Mouse (Mus musculus) kidney, adult 8-10 months (tissue): ENCODE data around the gene Il9r.

Experiments
- DNase-seq, 2 experiments: peaks; one replicate each; pipeline ENCODE4 v3.0.0; 2022

Gene Il9r

DNA sequence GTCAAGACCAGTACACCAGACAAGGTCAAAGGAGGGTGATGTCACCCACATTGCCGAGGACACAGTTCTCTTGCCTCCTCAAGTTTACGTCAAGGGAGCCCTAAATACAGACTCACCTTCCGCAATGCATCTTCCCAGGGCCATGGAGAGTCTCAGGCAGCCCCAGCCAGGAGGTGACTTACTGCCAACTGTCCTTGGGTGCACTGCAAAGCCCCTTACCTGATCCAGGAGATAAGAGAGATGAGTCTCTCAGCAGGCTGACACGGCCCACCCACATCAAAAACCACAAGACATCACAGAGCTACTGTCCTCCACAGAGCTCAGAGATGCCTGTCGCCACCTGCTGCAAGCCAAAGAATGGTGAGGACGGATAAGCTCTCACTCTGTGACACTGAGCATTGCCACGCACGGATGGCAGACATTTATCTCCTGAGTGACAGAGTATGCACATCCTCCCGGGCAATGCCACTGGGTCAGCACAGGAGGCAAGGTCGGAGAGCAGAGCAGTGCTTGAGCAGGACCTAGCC is at the start of gene Il9r:
Gene Il9r, minus strand, starts transcription at position 205 of the 527 bp plus-strand sequence.
- no peak for DNase-seq

DNA sequence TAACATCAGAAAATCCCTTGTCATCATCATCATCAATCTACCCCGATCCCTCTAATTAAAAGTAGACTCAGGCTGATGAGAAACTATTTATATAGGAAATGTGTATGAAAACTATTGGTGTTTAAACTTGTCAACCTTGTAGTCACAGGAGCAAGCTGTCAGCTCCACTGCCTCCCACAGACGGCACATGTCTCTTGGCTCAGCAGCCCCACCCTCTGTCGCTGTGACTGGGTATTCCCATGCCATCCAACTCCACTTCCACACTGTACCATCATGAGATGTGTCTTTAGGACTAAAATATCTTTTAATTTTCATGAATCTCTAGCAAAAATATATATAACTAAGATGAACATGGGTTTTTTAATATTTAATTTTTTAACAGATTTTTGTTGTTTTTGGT is 48.3 kb upstream of the Il9r start:
- DNase-seq, result no peak

DNA sequence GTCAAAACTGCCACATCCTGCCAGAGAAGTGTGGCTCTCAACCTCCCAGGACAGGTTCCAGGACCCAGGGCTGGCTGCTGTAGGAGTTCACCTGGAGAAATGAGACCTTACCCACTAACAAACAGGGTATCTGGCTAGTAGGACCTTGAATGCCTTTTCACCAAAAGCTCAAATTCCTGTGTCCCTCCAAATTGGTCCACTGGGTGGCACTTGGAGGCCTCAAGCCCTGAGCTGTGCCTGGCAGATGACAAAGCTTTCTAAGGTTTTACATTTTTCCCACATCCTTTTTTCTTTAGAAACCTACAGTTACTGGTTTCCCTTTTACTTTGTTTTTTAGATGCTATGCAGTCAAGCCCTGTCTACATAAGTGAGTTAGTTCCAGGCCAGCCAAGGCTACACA is 47.0 kb upstream of the Il9r start:
- no peak for DNase-seq

DNA sequence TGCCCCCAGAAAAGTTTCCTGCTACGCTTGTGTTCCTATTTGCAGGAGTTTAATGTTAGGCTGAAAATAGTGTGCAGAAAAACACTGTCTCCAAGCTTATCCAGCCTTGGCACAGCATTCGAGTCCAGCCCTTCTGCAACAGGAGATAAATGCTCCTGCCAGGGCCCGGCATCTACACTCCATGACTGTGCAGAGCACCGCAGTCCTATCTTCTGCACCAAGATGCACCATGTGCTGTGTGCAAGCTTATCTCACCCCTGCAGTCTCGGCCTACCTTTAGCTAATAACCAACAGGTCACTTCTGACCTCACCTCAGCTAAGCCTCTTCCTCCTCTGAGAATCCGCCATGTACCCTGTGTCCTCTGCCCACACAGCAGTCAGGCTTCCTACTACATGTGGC is 45.5 kb upstream of the Il9r start:
- no peak for DNase-seq

DNA sequence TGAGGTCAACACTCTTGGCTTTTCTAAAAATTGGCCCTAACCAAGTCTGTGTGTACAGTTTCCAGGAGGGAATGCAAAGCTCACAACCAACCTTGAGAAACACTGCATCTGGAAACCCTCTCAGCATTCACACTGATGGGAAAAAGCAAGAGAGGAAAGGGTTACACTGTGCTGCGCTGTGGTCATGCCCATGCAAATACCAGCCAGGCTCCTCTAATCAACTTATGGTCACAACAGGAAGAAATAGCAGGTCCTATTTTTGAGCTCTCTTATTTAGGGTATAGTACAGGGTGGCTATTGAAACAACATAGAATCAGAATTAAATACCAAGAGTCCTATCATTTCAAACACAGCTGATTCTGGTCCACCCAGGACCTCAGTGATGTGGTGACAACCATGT is 44.5 kb upstream of the Il9r start:
- no peak for DNase-seq

DNA sequence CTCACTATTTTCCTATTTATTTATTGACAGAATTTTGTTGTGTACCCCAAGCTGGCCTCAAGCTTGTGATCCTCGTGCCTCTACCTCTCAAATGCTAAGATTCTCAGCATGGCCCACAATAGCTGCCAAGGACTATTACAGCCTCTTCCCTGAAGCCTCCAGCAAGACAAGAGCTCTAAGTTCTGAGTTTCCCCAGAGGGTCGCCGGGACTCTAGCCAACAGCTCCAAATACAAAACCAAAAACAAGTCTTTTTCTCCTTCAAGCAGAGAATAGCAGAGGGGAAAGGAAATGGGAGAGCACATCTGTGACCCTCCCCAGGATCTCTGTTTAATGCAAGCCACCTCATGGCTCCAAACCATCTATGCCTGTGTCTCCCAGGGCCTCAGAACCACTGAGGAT is 44.0 kb upstream of the Il9r start:
- no peak for DNase-seq

DNA sequence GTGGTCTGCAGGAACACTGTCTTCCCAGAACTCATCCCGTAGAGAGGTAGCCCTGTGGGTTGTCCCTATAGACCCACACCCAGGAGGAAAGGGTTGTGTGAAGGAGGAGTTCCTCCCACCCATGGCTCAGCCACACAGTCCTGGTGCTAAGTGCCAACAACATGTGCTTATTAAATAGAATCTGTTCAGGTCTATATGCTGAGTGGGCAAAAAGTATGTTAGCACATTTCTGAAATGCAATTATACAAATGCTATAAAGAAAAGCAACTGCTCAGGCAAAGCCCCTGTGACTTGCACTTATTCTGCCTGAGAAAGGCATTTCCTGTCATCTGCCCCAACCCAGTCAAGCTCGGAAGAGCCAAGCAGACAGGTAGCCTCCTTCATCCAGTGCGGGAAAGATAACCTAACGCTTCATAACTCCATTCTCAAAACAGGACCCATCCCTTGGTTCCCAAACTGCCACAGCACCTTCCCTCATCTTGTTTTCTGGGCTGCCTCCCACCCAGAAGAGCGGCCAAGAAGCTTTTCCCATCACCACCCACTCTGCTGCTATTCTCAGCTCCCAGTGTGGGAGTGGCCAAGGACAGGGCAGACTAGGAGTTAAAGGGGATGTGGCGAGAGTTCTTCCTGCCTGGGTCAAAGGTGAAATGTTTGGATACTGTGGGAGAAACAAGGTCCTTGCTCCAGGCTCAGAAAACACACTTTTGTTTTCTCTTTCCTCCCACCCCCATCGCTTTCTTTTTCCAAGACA is 43.3 kb upstream of the Il9r start:
- DNase-seq, result no peak

DNA sequence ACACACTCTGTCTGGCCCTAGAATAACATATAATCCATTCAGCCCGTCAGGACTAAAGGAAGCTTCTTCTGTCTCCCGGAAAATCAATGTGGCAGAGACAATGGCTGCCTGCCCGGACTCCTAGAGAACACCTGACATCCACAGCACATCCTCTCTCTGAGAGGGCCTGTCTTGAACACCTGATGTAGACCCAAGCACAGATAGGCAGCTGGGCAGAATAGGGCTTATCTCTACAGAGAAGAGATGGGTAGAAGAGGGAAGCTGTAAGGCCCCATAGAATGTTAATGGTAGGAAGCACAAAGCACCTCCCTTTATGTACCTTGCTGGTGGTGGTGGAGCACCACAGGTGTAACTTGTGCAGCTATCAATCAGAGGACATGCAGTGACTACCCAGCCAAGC is 42.1 kb upstream of the Il9r start:
- DNase-seq, result no peak

DNA sequence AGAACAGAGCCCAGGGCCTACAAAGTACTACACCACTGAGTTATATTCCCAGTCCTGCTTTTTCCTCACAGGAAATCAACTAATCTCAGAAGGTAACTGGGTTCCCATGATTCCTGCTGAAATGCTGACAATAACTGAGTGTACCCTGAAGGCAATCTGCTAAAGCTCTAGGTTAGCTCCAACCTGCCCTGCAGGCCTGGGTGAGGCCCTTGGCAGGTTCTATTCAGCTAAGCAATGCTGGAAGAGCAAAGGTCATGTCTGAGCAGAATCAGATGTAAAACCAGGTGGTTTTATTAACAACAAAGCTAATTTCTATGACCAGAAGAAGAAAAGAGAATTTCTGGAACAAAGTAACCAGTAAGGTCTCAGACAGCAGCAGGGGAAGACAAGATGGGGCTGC is 41.3 kb upstream of the Il9r start:
- DNase-seq, result no peak

DNA sequence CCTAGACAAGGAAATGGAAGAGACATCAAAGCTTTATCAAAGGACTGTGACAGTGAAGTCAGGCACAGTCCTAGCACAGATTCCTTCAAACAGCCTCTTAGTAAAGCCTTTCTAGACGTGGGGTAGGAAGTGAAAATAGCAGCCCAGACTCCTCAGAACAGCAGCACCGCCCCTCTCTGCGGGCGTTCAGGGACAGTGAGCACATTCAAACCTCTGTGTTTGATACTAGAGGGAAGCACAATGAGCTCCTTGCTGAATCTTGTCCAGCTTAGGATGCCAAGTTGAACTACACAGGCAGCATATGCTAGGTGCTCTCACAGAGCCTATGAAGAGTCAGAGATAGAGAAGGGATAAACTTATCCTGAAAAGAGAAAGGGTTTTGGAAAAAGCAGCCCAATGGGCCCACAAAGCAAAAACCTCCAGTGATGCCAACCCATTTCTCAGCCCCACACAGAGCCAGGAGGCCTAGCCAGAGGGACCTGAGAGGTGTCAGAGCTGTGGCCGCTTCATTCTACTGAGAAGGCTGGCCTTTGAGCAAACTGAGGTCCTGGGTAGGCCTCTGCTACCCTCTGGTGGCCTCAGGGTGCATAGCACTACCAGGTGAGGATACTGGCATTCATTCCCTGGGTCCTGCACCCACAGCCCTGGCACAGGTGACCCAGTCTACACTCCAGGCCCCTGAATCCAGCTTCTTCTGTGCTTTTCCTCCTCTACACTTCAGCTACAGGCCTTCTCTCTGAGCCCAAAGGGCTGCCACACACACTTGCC is 38.2 kb upstream of the Il9r start:
- DNase-seq, result peak; percentile 64 to 85

DNA sequence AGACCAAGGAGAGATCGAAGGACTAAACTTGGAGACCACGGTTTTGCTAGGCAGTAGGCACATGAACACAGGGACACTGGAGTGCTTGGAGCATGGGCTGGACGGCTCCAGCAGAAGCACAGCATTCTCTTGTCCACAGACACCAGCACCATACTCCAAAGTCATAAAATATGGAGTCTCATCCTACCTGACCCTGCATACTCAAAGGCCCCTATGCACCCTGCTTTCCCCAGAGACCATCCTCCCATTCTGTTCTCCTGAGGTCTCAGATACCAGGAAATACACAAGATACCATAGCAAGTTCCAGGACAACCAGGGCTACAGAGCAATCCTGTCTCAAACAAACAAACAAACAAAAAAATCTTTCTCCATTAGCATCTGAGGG is 37.3 kb upstream of the Il9r start:
- no peak for DNase-seq

DNA sequence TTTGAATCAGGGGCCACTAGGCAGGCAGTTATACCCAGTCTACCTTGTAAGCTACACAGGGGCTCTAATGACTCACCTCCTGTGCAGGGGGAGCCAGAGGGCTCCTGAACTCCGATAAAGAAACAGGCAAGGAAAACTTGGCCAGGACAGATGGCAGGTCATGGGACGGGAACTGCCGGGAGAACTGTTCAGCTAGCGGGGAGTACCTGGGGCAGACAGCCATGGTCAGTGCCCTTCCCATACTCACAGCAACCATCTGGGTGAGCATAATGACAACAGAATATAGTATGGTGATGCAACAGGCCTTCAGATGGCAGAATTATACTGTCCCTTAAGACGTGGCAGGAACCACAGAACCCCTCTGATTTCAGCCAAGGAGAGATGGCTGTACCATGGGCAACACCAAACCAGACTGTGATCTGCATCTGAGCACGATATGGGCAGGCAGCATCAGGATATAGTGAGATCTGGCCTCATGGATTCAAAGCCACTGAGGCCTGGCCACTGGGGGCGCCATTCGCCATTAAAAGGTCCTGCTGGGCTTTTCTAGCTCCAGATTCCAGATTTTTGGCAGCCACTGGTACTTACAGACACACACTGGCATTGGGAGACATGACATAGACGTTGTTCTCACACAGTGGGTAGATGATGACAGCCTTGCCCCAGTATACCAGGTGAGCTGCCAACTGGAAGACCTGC is 36.8 kb upstream of the Il9r start:
- DNase-seq, result peak; percentile 40 to 67

DNA sequence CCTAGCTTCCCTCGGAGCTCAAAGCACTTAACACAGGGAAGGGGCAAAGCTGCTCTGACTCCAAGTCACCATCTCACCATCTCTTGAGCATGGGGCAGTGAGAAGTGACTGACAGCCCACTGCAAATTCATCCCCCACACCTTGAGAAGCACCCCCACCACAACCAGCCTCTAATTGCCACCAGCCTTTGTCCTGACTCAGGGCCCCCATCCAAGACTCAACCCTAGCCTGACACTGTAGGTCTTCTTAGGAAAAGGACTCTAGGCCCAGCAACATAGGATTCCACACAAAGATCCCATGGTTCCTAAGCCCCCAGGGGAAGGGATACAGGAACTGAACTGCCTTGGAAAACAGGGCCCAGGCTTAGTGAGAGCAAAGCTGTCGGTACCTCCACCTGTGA is 36.1 kb upstream of the Il9r start:
- no peak for DNase-seq

DNA sequence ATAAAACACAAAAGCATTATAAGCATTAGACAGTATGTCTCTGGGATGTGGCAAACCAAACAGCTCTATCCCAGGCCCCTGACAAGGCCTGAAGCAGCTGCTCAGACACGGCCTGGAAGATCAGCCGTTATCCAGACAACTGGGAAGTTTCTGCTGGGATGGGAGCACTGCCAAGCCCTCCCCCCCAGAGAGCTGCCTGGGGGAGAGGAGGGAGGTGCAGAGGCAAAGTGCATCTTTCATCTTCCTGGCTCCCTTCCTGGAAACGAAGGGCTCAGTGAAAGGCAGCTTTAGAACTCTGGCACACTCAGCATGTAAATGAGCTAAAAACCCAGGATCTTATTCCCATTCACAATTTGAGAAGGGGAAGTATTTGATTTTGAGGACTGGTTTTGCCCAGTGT is 35.6 kb upstream of the Il9r start:
- DNase-seq, result peak; percentile 88 to 89

DNA sequence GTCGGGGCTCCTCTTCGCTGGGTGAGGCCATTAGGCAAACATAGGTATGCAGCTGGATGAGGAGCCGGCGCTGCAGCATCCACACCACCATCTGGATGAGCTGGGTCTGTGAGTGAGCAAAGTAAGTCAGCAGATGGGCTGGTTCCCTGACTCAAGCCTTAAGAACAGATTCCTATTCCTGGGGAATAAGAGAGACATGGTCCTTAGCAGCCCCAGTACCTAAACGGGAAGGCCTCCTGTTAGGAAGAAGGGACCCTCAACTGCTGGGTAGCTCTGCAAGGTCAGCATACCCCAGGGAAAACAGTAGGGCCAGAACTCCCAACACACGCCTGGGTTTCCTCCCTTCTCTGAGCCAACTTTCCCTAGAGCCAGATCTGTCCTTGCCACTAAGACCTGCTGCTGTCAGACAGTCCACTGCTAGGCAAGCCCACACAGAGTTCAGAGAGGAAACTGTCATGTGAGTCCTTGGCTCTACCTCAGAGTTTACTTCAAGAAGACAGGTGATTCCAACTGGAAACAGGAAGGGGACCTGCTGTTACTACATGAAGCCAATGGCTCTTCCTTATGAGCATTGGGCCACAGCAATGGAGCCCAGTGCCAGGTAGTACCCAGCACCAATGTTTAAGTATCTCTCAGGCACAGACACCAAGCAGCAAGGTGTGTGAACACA is 34.9 kb upstream of the Il9r start:
- DNase-seq, result peak in 1 of 2 experiments; percentile 37

DNA sequence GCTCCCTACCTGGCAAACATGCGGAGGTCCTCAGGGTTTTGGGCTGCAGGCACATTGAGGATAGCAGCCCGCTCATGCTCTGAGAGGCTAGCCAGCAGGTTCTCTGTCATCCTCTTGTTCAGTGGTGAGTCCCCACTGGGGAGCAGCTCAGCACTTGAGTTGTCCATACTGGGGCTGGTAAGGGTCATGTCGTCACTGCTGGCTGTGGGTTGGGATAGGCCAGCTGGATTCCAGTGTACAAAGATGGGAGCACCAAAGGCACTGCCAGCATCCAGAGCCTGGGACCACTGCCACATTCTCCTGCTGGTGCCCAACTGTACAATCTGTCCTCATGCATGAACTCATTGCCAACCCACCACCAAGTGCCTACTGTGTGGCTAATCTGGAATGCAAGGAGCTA is 33.8 kb upstream of the Il9r start:
- no peak for DNase-seq

DNA sequence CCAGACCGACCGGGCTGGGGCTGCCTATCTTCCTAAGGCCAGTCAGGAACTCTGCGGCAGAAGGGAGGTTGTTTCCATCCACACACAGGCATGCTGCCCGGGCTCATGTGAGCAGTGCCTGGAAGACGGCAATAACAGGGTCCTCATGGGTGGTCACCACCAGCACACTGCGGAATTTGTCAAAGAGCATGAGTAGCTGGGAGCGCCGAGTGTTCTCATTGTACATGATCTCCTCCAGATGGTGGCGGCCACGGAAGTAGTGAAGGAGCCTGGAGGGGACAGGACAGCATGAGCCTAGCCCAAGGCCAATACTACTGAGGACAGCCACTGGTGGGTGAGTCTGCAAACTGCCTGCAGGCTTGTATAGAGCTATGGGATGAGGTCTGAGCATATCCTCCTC is 32.8 kb upstream of the Il9r start:
- no peak for DNase-seq

DNA sequence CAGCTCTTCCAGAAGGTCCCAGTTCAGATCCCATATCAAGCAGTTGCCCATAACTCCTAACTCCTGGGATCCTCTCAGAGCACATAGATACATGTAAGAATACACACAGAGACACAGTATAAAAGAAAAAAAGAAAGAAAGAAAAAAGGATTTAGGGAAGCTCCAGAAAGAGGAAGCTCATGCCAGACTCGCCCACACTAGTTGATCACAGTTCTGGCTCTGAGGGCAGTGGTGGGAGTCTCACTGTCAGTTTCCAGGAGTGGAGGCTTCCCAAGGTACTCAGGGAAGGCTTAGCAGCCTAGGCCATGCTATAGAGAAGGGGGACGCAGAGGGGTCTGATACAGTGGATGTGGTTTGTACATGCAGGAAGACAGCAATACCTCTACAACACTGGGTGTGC is 31.0 kb upstream of the Il9r start:
- DNase-seq, result no peak

DNA sequence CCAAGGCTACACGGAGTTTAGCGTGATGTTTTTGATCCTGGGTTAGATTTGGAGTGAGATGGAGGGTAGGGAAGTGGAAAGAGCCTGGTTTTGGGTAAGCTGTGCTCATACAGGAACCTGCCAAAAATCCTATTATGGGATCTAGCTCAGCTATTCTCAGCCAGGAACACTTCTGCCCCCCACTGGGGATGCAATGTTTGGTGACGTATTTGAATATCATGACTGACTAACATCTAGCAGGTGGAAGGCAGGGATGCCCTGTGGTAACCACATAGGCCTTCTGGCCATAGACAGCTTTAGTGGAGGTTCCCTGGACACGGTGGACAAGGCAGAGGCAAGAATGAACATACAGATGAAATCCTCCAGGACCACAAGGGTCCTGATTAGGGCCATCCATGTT is 30.1 kb upstream of the Il9r start:
- no peak for DNase-seq

DNA sequence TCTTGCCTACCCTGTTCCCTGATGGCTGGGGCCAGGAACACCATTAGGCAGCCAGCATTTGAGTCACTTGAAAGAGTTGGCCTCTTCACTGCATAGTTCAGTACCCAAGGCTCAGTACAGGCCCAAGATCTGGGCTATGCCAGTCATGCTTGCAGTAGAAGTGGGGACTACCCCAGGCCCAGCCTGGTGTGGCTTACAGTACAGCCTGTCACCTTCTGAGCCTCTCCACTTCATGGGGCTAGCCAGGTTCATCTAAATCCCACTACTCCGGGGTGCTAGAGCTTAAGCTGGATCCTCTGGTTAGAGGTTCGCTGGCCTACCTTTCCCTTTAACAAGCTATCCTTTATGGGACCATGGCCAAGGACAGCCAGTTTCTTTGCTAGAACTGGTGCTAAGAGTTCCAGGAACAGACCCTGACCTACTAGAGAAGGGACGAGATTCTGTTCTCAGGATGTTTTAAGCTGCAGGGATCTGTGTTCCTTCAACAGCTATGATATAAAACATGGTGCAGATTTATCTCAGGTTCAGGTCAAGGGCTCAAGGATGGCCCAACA is 28.3 kb upstream of the Il9r start:
- DNase-seq, result no peak

DNA sequence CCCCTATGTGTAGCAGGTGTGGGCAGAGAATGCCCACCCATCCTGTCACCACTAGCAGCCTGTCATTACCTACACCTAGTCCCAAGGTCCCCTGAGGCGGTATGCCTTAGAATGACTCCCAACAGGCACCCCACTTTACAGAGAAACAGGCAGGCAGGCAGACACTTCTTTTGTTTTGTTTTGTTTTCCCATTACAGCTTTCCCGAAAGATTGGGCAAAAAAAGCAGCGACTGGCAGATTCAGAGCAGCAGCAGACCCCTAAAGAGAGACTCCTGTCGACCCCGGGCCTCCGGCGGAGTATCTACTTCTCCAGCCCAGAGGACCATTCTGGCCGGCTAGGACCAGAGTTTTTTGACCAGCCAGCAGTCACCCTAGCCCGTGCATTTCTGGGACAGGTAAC is 27.5 kb upstream of the Il9r start:
- no peak for DNase-seq

DNA sequence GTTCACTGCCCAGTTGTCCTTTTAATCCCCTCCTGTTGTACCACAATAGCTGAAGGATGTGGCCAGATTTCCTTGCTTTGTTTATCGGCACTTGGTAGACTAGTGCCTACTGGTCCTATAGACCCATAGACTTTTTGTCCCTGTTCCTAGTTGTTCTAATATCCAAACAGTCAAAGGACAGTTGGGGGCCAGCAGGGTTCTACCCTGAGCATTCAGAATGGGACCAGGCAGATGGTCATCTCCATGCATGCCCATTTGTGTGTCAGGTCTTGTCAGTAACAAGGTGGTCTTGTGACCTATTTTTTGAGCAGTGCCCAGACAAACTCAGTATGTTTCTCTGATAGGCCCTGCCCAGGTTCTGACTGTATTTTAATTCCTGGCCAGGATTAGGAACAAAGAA is 27.0 kb upstream of the Il9r start:
- DNase-seq, result no peak
